Mouse (Mus musculus) forebrain, embryonic 11.5 days (tissue): ENCODE measurements around the gene Cdc42bpb. TPM values are rescaled to one million over a fixed set of nuclear protein-coding genes. Genes with fewer than 3 reads are reported as not detected.

Experiments used
- ATAC-seq: fragments of 200-750 bp; cut with Nextera tagmentation; replicated peaks from 2 replicates; pipeline ENCODE4 v1.8.0; 2017; ENCODE audit warnings: moderate TSS enrichment; ENCODE audit not compliant: low FRiP score
- DNase-seq: peaks from one replicate; pipeline ENCODE4 v3.0.0-alpha.2; 2017; ENCODE audit warnings: low spot score
- H3K27ac ChIP-seq: fragments of 300-500 bp; sonication (generic); 2 replicates; pipeline ENCODE4 v1.5.1; 2014; ENCODE audit warnings: low read depth, low read length
- H3K27me3 ChIP-seq: fragments of 300-500 bp; sonication (generic); 2 replicates; pipeline ENCODE4 v1.6.1; 2014; ENCODE audit warnings: mild to moderate bottlenecking, low read length, mixed read lengths; ENCODE audit not compliant: control insufficient read depth, insufficient read depth
- H3K36me3 ChIP-seq: fragments of 300-500 bp; sonication (generic); 2 replicates; pipeline ENCODE4 v1.6.1; 2014; ENCODE audit warnings: mild to moderate bottlenecking, low read length, moderate library complexity, mixed read lengths; ENCODE audit not compliant: control insufficient read depth, insufficient read depth
- H3K4me1 ChIP-seq: fragments of 300-500 bp; sonication (generic); replicated peaks from 2 replicates; pipeline ENCODE4 v1.6.1; 2014; ENCODE audit warnings: low read length, mixed read lengths; ENCODE audit not compliant: control insufficient read depth, insufficient read depth
- H3K4me2 ChIP-seq: fragments of 300-500 bp; sonication (generic); 2 replicates; pipeline ENCODE4 v1.6.1; 2014; ENCODE audit warnings: low read depth, mild to moderate bottlenecking, low read length, moderate library complexity, mixed read lengths; ENCODE audit not compliant: severe bottlenecking
- H3K4me3 ChIP-seq: fragments of 300-500 bp; sonication (generic); 2 replicates; pipeline ENCODE4 v1.5.1; 2014; ENCODE audit warnings: low read depth, low read length
- H3K9ac ChIP-seq: fragments of 300-500 bp; sonication (generic); 2 replicates; pipeline ENCODE4 v1.6.1; 2014; ENCODE audit warnings: low read length
- H3K9me3 ChIP-seq: fragments of 300-500 bp; sonication (generic); 2 replicates; pipeline ENCODE4 v1.6.1; 2016; ENCODE audit warnings: low read length, mixed read lengths; ENCODE audit not compliant: control insufficient read depth
- WGBS: fragments of 180-500 bp; shearing (Covaris S2); extraction: QIAGEN DNeasy Blood & Tissue Kit; methylation state at CpG from one replicate; pipeline ENCODE4 v1.1.7; 2014; 5-methylcytosine and 5-hydroxymethylcytosine counted together
- polyA plus RNA-seq: library from polyadenylated mRNA; unstranded; fragments of >200 nt; fragmentation: Nextera tagmentation; extraction: Ambion mirVana; gene quantifications from 2 replicates; pipeline ENCODE4 v1.2.1, GENCODE M21; 2014

Gene Cdc42bpb
- polyA plus RNA-seq, 1 experiment from 2014 or later: 44.0 TPM

DNA sequence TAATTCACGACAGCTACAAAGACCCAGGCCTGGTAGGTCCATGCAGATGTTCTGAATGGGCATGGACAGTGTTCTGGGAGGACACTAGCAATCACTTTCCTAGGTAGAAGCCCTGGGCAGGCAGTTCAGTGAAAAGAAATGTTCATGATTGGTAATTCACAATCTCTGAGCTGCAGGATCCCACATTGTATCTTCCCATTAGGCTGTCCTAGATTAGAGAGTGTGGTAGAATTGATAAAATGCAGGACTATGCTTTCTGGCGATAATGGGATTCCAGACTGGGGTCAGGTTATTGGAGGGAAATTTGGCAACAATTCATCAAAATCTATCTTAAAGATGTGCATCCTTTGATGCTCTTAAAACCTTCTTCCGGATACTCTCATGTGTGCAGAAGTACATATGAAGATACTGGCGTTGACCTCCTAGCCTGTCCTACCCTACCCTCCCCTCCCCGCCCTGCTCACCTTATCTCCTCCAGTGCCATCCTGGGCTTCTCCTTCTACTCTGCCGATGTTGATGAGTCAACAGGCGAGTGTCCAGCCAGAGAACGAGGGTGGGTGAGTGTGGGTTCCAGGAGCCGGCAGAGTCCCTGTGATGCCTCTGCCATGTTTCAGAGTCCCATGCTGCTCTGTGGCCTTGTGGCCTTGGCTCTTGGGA, 130.6 kb downstream of the Cdc42bpb start:
- ATAC-seq: no peak
- DNase-seq: no peak
- H3K4me2 ChIP-seq: no peak overlapping the region
- WGBS: 95% methylated on average over 9 of the region's 9 CpGs
- H3K27ac ChIP-seq: no peak overlapping the region
- 0 out of 2 replicates have a peak, but pooled peaks cover 3% of the 10 kb centered on the region for H3K36me3 ChIP-seq
- no peaks in the 10 kb centered on the region for H3K9me3 ChIP-seq
- H3K27me3 ChIP-seq: no peaks in the 10 kb centered on the region
- H3K9ac ChIP-seq: no peak overlapping the region
- no peaks in the 10 kb centered on the region for H3K4me1 ChIP-seq
- H3K4me3 ChIP-seq: no peak overlapping the region

- no peaks in the 10 kb centered on the region for H3K27me3 ChIP-seq
- H3K27ac ChIP-seq: no peak overlapping the region
- H3K4me3 ChIP-seq: no peak overlapping the region
- ATAC-seq (no peak), DNase-seq (no peak)
- peaks cover 3% of the 10 kb centered on the region; the same call in 1 of the 2 replicates for H3K36me3 ChIP-seq
- H3K4me1 ChIP-seq: no peaks in the 10 kb centered on the region
- no peaks in the 10 kb centered on the region for H3K9me3 ChIP-seq
- WGBS: 78% methylated on average over 6 of the region's 6 CpGs
- no peak overlapping the region for H3K9ac ChIP-seq
- H3K4me2 ChIP-seq: no peak overlapping the region
These were observed 132.4 kb downstream of the Cdc42bpb start for GRCm38 (mm10) chr12:111245070-111245469.

GRCm38 (mm10) chr12:111243733-111244132, 133.8 kb downstream of the Cdc42bpb start:
- H3K4me1 ChIP-seq: no peaks in the 10 kb centered on the region
- no peaks in the 10 kb centered on the region for H3K27me3 ChIP-seq
- no peak for DNase-seq
- no peak for ATAC-seq
- no peak overlapping the region for H3K9ac ChIP-seq
- no peaks in the 10 kb centered on the region for H3K9me3 ChIP-seq
- no peak overlapping the region for H3K27ac ChIP-seq
- WGBS: 96% methylated on average over 12 of the region's 12 CpGs
- H3K4me2 ChIP-seq: no peak overlapping the region
- no peak overlapping the region for H3K4me3 ChIP-seq
- peaks cover 3% of the 10 kb centered on the region; the same call in 1 of the 2 replicates for H3K36me3 ChIP-seq

Other genes with a start within 250 kb of the Cdc42bpb start
- gene Traf3, start 211.3 kb downstream of the Cdc42bpb start, polyA plus RNA-seq: 19.4 and 22.9 TPM in 2 replicates
- gene 4930595D18Rik, start 193.2 kb downstream of the Cdc42bpb start, polyA plus RNA-seq: not detected in 2 replicates
- 0.45 TPM in 1 of 2 replicates, not detected in the other for gene Amn, start 106.6 kb downstream of the Cdc42bpb start, polyA plus RNA-seq
- not detected in 2 replicates for gene Lbhd2, start 29.1 kb upstream of the Cdc42bpb start, polyA plus RNA-seq
- 3.0 and 3.3 TPM in 2 replicates for gene Exoc3l4, start 39.3 kb upstream of the Cdc42bpb start, polyA plus RNA-seq
- 1.5 and 2.0 TPM in 2 replicates for gene Tnfaip2, start 64.8 kb upstream of the Cdc42bpb start, polyA plus RNA-seq
- gene Gm266, start 108.1 kb upstream of the Cdc42bpb start, polyA plus RNA-seq: 4.7 and 5.0 TPM in 2 replicates
- 673 and 736 TPM in 2 replicates for gene Eif5, start 160.3 kb upstream of the Cdc42bpb start, polyA plus RNA-seq
- 69.1 and 81.1 TPM in 2 replicates for gene Mark3, start 196.8 kb upstream of the Cdc42bpb start, polyA plus RNA-seq